Mouse (Mus musculus): ENCODE measurements around the gene Sds.

DNA sequence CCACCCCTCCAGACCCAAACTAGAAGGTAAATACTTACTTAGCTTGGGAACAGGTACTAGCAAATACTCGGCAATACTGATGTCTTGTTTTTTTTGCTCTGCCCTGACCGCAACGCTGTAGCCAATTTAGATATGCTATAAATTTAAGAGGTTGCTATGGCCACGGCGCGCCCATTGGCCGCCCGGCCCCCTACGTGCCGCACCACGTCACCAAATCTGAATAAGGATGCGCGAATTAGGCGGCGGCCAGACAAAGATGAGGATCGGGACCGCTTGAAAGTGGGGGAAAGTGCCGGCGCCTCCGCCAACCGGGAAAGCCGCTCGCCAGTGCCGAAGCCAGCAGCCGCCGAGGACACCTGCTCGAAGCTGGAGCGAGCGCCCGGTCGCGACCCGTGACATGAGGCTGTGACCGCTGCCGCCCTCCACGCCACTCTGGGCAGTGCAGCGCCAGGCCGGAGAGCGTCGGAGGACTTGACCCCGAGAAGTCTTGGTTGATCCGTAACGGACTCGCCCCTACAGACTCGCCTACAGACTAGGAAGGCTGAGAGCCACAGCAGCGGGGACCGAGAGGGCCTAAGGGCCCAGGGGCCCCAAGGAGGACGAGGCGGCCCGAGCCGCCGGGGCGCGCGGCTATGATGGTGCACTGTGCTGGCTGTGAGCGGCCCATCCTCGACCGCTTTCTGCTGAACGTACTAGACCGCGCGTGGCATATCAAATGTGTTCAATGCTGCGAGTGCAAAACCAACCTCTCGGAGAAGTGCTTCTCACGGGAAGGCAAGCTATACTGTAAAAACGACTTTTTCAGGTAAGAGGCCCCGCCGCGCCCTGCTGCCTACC is 44.5 kb upstream of the Sds start, which contains the start of gene Lhx5:
- TF ChIP-seq CTCF (IDR thresholded peaks at IDR 0.05; ENCODE audit: borderline replicate concordance, insufficient read depth, low read length) (no peak), POLR2A (IDR thresholded peaks at IDR 0.05; ENCODE audit: low read depth, low read length) (no peak)
